Mouse (Mus musculus): ENCODE measurements around the gene Ifitm1.
"Not testable (repeated sequence)": the region's sequence is repeated elsewhere in the genome, so short reads cannot be mapped to it uniquely, and the experiment has no call there.

Gene Ifitm1

DNA sequence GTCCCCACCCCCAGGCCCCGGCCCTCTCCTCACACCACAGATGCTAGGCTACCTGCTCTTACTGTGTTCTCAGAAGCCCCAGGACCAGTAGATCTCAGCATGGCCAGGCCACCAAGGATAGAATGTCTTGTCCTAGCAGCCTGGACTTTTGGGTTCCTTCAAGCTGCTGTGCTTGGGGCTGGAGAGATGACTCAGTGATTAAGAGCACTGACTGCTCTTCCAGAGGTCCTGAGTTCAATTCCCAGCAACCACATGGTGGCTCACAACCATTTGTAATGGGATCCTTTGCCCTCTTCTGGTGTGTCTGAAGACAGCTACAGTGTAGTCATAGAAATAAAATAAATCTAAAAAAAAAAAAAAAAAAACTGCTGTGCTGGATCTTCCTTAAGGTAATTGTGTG, 50.8 kb downstream of the Ifitm1 start, which contains the start of gene Ifitm6:
TSS of gene Ifitm6 (minus strand) at position 101 of the 400 bp plus-strand sequence.
- DNase-seq = not testable (repeated sequence)

DNA sequence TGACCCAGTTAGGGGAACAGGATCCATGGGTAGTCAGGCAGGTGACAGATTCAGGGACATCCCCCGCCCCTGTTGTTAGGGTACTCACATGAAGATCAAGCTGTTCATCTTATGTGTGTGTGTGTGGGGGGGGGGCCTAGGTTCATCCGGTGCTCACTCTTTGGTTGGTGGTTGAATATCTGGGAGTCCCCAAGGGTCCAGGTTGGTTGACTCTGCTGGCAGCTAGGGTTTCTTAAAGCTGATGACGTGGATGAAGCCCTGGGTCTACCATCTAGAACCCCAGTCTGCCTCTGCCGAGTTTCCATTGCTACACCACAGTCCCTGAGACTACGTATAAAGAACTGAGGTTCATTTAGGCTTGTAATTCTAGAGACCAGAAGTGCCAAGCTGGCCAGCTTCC, 52.0 kb downstream of the Ifitm1 start:
- DNase-seq = no peak
